ENCODE assay signal across 8 mouse cellular contexts in the genomic region with DNA sequence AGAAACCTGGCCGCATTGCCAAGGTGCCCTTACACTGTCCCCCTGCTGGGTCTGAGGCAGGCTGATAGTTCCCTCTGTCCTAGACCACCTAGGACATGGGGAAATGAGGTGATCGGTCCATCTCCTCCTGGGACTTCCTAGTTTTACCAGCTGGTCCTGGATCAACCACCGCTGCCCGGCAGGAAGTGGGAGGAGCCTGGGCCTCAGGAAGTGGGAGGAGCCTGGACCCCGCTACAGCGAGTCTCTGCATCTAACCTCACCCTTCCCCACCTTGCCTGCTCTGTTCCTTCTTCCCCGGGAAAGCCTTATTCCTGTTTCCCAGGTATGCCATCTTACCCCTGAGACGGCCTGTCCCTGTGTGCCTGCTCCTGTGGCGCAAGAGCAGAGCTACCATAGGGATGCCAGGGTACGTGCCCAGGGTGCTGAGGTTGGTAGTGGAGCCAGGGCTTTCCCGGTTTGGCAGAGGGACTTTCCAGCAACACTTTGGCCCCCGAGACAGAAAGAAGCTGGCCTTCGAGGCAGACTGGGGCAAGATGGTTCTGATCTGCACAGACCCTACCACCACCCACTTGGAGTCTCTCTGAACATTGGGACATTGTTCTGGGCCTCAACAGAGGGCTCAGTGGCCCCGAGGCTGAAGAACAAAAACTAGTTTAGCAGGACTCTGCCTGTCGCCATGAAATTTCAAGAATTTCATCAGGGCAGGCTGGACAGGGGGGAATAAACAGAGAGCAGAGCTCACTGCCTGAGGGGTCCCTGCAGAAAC.
DNase-seq lines count a peak whose midpoint lies in the region; ATAC-seq and TF ChIP-seq lines count a peak whose summit lies in the region.

No protein-coding gene starts in this region.

- H3K4me1 ChIP-seq in heart, embryonic 10.5 days: peaks cover 50% of the 10 kb centered on the region
- peaks cover 27% of the 10 kb centered on the region for H3K4me1 ChIP-seq in limb, embryonic 10.5 days
- H3K4me1 ChIP-seq in midbrain, postnatal 0 days (ENCODE audit: insufficient read depth, low read length): no peaks in the 10 kb centered on the region

- H3K36me3 ChIP-seq in heart, embryonic 10.5 days: peaks cover 41% of the 10 kb centered on the region
- H3K36me3 ChIP-seq in limb, embryonic 10.5 days: peaks cover 16% of the 10 kb centered on the region
- no peaks in the 10 kb centered on the region for H3K36me3 ChIP-seq in midbrain, postnatal 0 days (ENCODE audit: insufficient read depth, low read length)

- no peak for ATAC-seq in midbrain, postnatal 0 days (ENCODE audit: low FRiP score)

- 56% methylated on average over 15 of the region's 15 CpGs for WGBS in heart, embryonic 10.5 days
- 47% methylated on average over 15 of the region's 15 CpGs for WGBS in limb, embryonic 10.5 days
- 56% methylated on average over 15 of the region's 15 CpGs for WGBS in midbrain, postnatal 0 days

- H3K4me3 ChIP-seq in heart, embryonic 10.5 days: peak overlapping the region; percentile 44
- H3K4me3 ChIP-seq in limb, embryonic 10.5 days: peak overlapping the region; percentile 39
- H3K4me3 ChIP-seq in midbrain, postnatal 0 days (ENCODE audit: low read depth, low read length): no peak overlapping the region

- H3K9me3 ChIP-seq in heart, embryonic 10.5 days: no peaks in the 10 kb centered on the region
- H3K9me3 ChIP-seq in limb, embryonic 10.5 days (replicated peaks): no peaks in the 10 kb centered on the region
- H3K9me3 ChIP-seq in midbrain, postnatal 0 days (ENCODE audit: low read length): no peaks in the 10 kb centered on the region

- no peak for DNase-seq in heart, embryonic 10.5 days (ENCODE audit: low spot score)
- no peak for DNase-seq in heart, adult 8-10 months (ENCODE audit: low spot score)
- DNase-seq in ZHBTc4 (ENCODE audit: low read depth, low spot score): peak; percentile 88
- peak; percentile 59 for DNase-seq in limb, embryonic 10.5 days (ENCODE audit: low spot score)
- no peak for DNase-seq in midbrain, postnatal 0 days (ENCODE audit: low spot score)
- no peak for DNase-seq in ovary, postnatal 10 days (ENCODE audit: low spot score)
- DNase-seq in left cerebral cortex, adult 18-20 months (ENCODE audit: low spot score in 2 of 2): no peak
- no peak for DNase-seq in right cerebral cortex, postnatal 36 days (ENCODE audit: low spot score in 2 of 2)

- 0 out of 2 replicates have a peak overlapping the region, but pooled peaks have one; percentile 15 for H3K4me2 ChIP-seq in midbrain, postnatal 0 days (ENCODE audit: low read depth, low read length, poor library complexity, severe bottlenecking)

- H3K27me3 ChIP-seq in heart, embryonic 10.5 days (ENCODE audit: insufficient read depth, poor library complexity, severe bottlenecking): no peaks in the 10 kb centered on the region
- H3K27me3 ChIP-seq in limb, embryonic 10.5 days (ENCODE audit: low read depth, poor library complexity, severe bottlenecking): no peaks in the 10 kb centered on the region
- no peaks in the 10 kb centered on the region for H3K27me3 ChIP-seq in midbrain, postnatal 0 days (ENCODE audit: insufficient read depth, low read length)

- no peak for TF ChIP-seq CTCF in midbrain, postnatal 0 days (IDR thresholded peaks at IDR 0.05)

- no peak overlapping the region for H3K9ac ChIP-seq in midbrain, postnatal 0 days (replicated peaks; ENCODE audit: low read length, poor library complexity, severe bottlenecking)

- peak overlapping the region; percentile 75 for H3K27ac ChIP-seq in heart, embryonic 10.5 days
- peak overlapping the region; percentile 82 for H3K27ac ChIP-seq in limb, embryonic 10.5 days
- no peak overlapping the region for H3K27ac ChIP-seq in midbrain, postnatal 0 days (ENCODE audit: low read depth, low read length)

Comparison
In these comparisons a context has a peak if more than half of its experiments do, and no peak if none do; other contexts are left out.
1. DNase-seq: peak in ZHBTc4 (single experiment) and limb, embryonic 10.5 days (single experiment); none in heart, embryonic 10.5 days (single experiment), heart, adult 8-10 months (single experiment), midbrain, postnatal 0 days (single experiment), ovary, postnatal 10 days (single experiment), left cerebral cortex, adult 18-20 months (0 of 2) and right cerebral cortex, postnatal 36 days (0 of 2).